Comparison of ENCODE assay signal across 9 mouse cellular contexts in the genomic region with DNA sequence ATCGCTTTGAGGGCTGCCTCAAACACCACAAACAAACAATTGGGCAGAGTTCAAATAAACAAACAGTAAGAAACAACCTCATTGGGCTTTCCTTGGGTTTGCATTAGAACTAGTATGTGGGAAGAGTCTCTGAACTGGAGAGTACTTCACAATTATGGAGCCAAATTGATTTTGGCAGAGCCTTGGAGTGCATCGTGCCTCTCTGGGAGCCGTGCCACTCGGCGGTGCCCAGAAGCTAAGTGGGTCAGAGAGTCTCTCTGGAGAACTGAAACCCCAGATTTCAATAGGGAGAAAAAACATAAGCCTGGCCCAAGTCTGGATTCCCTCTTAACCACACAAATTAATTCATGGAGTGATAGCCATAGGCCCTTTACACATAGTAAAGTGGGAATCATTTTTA.
DNase-seq lines count a peak whose midpoint lies in the region; ATAC-seq and TF ChIP-seq lines count a peak whose summit lies in the region.
"Had no signal": no experiment of that assay in that cellular context is flagged by ENCODE, and none has a peak within 500 bp of the region (broad histone marks: within the 10 kb centered on the region; RNA-seq: fewer than 3 reads in every experiment).

No protein-coding gene starts in this region.

- no peak overlapping the region for H3K9ac ChIP-seq in forebrain, embryonic 11.5 days (ENCODE audit: low read length)
- H3K9ac ChIP-seq: lung, embryonic 14.5 days; neural tube, embryonic 12.5 days had no signal

- no peak for TF ChIP-seq POLR2A in kidney, adult 2 months (IDR thresholded peaks at IDR 0.05; ENCODE audit: low read depth, low read length)
- TF ChIP-seq POLR2A in cortical plate, adult 2 months (IDR thresholded peaks at IDR 0.05; ENCODE audit: extremely low read depth, insufficient read depth, low read length) = no peak

- DNase-seq in kidney, adult 2 months = peak; percentile 55
- no peak for DNase-seq in kidney, adult 11 months
- DNase-seq in cerebellum, adult 11-12 months = peak; percentile 33
- DNase-seq in layer of hippocampus, postnatal 10 days (ENCODE audit: low spot score in 2 of 2) = peak; percentile 55 to 57
- no peak for DNase-seq in forebrain, embryonic 11.5 days (ENCODE audit: low spot score)
- DNase-seq: lung, embryonic 14.5 days had no signal

- peaks cover 11% of the 10 kb centered on the region for H3K4me1 ChIP-seq in kidney, adult 2 months (ENCODE audit: control insufficient read depth, insufficient read depth, low read length)
- peaks cover 3% of the 10 kb centered on the region; the same call in 1 of the 2 replicates for H3K4me1 ChIP-seq in cortical plate, adult 2 months (ENCODE audit: control insufficient read depth, insufficient read depth, low read length)
- H3K4me1 ChIP-seq in forebrain, embryonic 11.5 days (replicated peaks; ENCODE audit: control insufficient read depth, insufficient read depth, low read length) = no peaks in the 10 kb centered on the region
- H3K4me1 ChIP-seq: neural tube, embryonic 12.5 days had no signal

- TF ChIP-seq CTCF in kidney, adult 2 months (conservative IDR thresholded peaks at IDR 0.05; ENCODE audit: insufficient read depth, insufficient read length, low read depth, low read length) = no peak
- TF ChIP-seq CTCF in cortical plate, adult 2 months (IDR thresholded peaks at IDR 0.05; ENCODE audit: extremely low read depth, insufficient read depth, low read length) = no peak

- no peak overlapping the region for H3K27ac ChIP-seq in kidney, adult 2 months (ENCODE audit: insufficient read depth, low read depth, low read length)
- H3K27ac ChIP-seq in cortical plate, adult 2 months (ENCODE audit: insufficient read depth, low read length) = 0 out of 2 replicates have a peak overlapping the region, but pooled peaks have one; percentile 49
- H3K27ac ChIP-seq in forebrain, embryonic 11.5 days (ENCODE audit: low read depth, low read length) = no peak overlapping the region
- H3K27ac ChIP-seq: neural tube, embryonic 12.5 days had no signal

- H3K9me3 ChIP-seq in forebrain, embryonic 11.5 days (ENCODE audit: control insufficient read depth, low read length) = no peaks in the 10 kb centered on the region
- H3K9me3 ChIP-seq: neural tube, embryonic 12.5 days had no signal

- no peak overlapping the region for H3K4me3 ChIP-seq in kidney, adult 2 months (ENCODE audit: insufficient read depth, low read depth, low read length)
- no peak overlapping the region for H3K4me3 ChIP-seq in cortical plate, adult 2 months (ENCODE audit: insufficient read depth, low read length)
- no peak overlapping the region for H3K4me3 ChIP-seq in forebrain, embryonic 11.5 days (ENCODE audit: low read depth, low read length)
- H3K4me3 ChIP-seq: neural tube, embryonic 12.5 days had no signal

- H3K4me2 ChIP-seq in forebrain, embryonic 11.5 days (ENCODE audit: low read depth, low read length, severe bottlenecking) = no peak overlapping the region
- H3K4me2 ChIP-seq: lung, embryonic 14.5 days; neural tube, embryonic 12.5 days had no signal

- no peak for ATAC-seq in monocyte, adult 5-6 weeks (replicated peaks; ENCODE audit: insufficient number of reproducible peaks, low FRiP score, low TSS enrichment, poor library complexity, severe bottlenecking)
- ATAC-seq in forebrain, embryonic 11.5 days (replicated peaks; ENCODE audit: low FRiP score) = no peak

- no peaks in the 10 kb centered on the region for H3K36me3 ChIP-seq in kidney, adult 2 months (ENCODE audit: control insufficient read depth, insufficient read depth, low read length)
- H3K36me3 ChIP-seq in forebrain, embryonic 11.5 days (ENCODE audit: control insufficient read depth, insufficient read depth, low read length) = no peaks in the 10 kb centered on the region
- H3K36me3 ChIP-seq: neural tube, embryonic 12.5 days had no signal

- H3K27me3 ChIP-seq in kidney, adult 2 months (replicated peaks; ENCODE audit: control insufficient read depth, insufficient read depth, low read length) = no peaks in the 10 kb centered on the region; the same call in 1 of the 2 replicates
- no peaks in the 10 kb centered on the region for H3K27me3 ChIP-seq in forebrain, embryonic 11.5 days (ENCODE audit: control insufficient read depth, insufficient read depth, low read length)
- H3K27me3 ChIP-seq: neural tube, embryonic 12.5 days had no signal

- 72% methylated on average over 5 of the region's 5 CpGs for WGBS in kidney, adult 2 months
- WGBS in forebrain, embryonic 11.5 days = 94% methylated on average over 5 of the region's 5 CpGs

Comparison
In these comparisons a context has a peak if more than half of its experiments do, and no peak if none do; other contexts are left out.
1. DNase-seq: peak in kidney, adult 2 months (single experiment), cerebellum, adult 11-12 months (single experiment) and layer of hippocampus, postnatal 10 days (2 of 2); none in kidney, adult 11 months (single experiment) and forebrain, embryonic 11.5 days (single experiment).